Mouse (Mus musculus) ES-E14 (cell line): ENCODE data around the gene Tnmd.

Experiments used
- MAFK ChIP-seq: IDR thresholded peaks from 2 replicates; pipeline ENCODE4 v1.6.1; 2014; ENCODE audit warnings: mild to moderate bottlenecking, low read depth, low read length, inconsistent platforms; ENCODE audit not compliant: insufficient read depth
- ZC3H11A ChIP-seq: IDR thresholded peaks from 2 replicates; pipeline ENCODE4 v1.6.1; 2012; ENCODE audit warnings: low read depth, mild to moderate bottlenecking, inconsistent platforms, low read length, borderline replicate concordance

DNA sequence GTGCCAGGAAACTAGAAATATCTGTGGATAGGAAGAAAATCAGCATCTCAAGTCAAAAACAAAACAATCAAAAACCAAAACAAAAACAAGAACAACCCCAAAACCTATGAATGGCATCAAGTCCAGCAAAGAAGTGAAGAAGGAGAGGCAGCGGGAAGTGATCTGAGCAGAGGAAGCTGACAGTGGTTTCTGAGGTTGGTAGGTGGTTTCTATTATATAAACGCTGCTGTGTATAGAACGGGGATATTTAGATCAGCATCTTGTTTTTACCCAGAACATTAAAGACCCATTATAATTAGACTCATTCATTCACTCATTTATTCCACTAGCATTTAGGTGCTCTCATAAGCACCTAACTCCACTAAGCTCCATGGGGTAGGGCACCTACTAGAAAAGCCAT is 36.5 kb downstream of the Tnmd start:
- TF ChIP-seq ZC3H11A (no peak), MAFK (no peak)
